Mouse (Mus musculus) olfactory bulb, adult 2 months (tissue): ENCODE results near the gene Tgds. TPM values are rescaled to one million over a fixed set of nuclear protein-coding genes. Genes with fewer than 3 reads are reported as not detected.

ENCODE experiments used
- H3K27ac ChIP-seq: fragments of 200-500 bp; 2 replicates; pipeline ENCODE4 v1.5.1; 2012; ENCODE audit warnings: low read depth, low read length; ENCODE audit not compliant: insufficient read depth
- H3K4me1 ChIP-seq: fragments of 200-500 bp; 2 replicates; pipeline ENCODE4 v1.6.1; 2012; ENCODE audit warnings: low read length; ENCODE audit not compliant: control insufficient read depth, insufficient read depth
- H3K4me3 ChIP-seq: fragments of 200-500 bp; 2 replicates; pipeline ENCODE4 v1.5.1; 2012; ENCODE audit warnings: mild to moderate bottlenecking, low read depth, low read length, moderate library complexity; ENCODE audit not compliant: insufficient read depth
- CTCF ChIP-seq: fragments of 200-500 bp; IDR thresholded peaks from 2 replicates; pipeline ENCODE4 v1.5.1; 2012; ENCODE audit warnings: low read depth, mild to moderate bottlenecking, low read length, moderate library complexity; ENCODE audit not compliant: insufficient read depth
- POLR2A ChIP-seq: fragments of 200-500 bp; IDR thresholded peaks from 2 replicates; pipeline ENCODE4 v1.6.1; 2012; ENCODE audit warnings: mild to moderate bottlenecking, low read depth, low read length, moderate library complexity; ENCODE audit not compliant: insufficient read depth
- WGBS: fragments of 180-500 bp; shearing (Covaris S2); methylation state at CpG from one replicate; pipeline ENCODE4 v1.1.7; 2018; 5-methylcytosine and 5-hydroxymethylcytosine counted together
- polyA plus RNA-seq: library from polyadenylated mRNA; stranded (reverse); fragments of >200 nt; gene quantifications from 2 replicates; pipeline ENCODE4 v1.2.4, GENCODE M21; 2012; ENCODE audit warnings: low replicate concordance; ENCODE audit not compliant: missing spikeins, insufficient read depth, insufficient read length

The Tgds gene
- polyA plus RNA-seq, result not detected in 2 replicates

DNA sequence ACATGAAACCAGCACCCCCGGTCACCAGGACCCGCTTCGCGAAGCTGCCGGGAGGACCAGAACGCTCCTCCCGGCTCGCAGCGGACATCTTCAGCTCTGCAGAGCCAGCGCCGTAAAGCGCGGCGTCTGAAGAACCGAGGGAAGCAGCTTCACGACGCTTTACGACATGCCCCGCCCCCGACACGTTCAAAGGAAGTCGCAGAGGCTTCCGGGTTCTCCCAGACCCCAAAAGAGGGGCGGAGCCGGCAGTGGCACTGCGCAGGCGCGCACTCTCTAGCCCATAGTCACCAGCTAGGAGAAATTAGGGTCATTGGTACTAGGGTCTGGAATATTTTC, at the start of gene Tgds:
Tgds (minus strand) TSS at position 114 of the 336 bp plus-strand sequence.
- TF ChIP-seq CTCF, result no peak
- TF ChIP-seq POLR2A, result peak; percentile 98
- Histone ChIP-seq H3K4me3 (peak within 1 kb of the TSS; percentile 90), H3K4me1 (peaks cover 2% of the 10 kb centered on the region), H3K27ac (peak within 1 kb of the TSS; percentile 49)
- under 1% methylated on average over 28 of the region's 28 CpGs for WGBS

DNA sequence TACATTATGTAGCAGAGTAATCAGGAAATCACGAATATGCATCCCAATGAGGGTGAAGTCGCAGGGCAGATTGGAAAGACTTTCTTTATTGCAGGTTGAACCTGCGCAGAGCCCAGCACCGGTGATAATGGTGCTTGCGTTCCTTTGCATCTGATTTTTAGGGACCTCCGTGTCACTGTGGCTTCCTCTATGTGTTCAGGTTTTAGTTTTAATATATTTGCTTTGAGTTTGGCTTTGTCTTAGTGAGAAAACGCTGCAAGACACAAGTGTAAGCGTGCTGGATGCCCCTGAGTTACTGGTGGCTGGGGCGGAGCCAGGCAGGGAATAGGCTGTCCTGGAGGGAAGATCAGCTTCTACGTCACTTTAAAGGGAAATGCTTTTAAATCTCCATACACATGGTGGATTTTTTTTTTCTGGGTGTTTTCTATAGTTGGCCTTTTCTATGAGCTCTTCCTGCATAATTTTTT, 48.2 kb upstream of the Tgds start:
- WGBS, result 14% methylated on average over 10 of the region's 10 CpGs

DNA sequence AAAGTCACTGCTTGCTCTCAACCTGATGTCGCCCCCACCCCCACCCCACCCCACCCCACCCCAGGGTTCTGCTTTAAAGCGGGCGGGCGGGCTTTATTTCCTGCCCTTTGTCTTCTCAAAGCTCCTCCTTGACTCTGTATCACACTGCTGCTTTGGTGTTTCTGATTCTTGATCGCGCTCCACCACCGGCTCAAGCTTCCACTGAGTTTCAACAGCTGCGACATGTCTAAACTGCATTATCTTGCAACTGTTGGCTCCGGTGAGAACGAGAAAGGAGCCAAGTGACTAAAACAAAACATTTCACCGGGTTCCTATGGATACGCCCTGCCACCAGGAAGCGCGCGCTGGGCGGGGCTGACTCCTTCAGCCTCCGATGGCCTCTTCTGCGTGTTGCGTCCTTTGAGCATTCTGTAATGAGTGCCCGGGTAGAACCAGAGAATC, 47.6 kb upstream of the Tgds start:
- no peak for TF ChIP-seq CTCF
- TF ChIP-seq POLR2A, result no peak
- Histone ChIP-seq H3K27ac (no peak overlapping the region), H3K4me3 (peak overlapping the region; percentile 47), H3K4me1 (no peaks in the 10 kb centered on the region)
- WGBS, result under 1% methylated on average over 20 of the region's 20 CpGs

More for the DNA sequence above, 48.2 kb upstream of the Tgds start:
- H3K27ac ChIP-seq, result no peak overlapping the region
- H3K4me1 ChIP-seq, result no peaks in the 10 kb centered on the region
- H3K4me3 ChIP-seq, result peak overlapping the region; percentile 47
- TF ChIP-seq POLR2A (no peak), CTCF (no peak)

DNA sequence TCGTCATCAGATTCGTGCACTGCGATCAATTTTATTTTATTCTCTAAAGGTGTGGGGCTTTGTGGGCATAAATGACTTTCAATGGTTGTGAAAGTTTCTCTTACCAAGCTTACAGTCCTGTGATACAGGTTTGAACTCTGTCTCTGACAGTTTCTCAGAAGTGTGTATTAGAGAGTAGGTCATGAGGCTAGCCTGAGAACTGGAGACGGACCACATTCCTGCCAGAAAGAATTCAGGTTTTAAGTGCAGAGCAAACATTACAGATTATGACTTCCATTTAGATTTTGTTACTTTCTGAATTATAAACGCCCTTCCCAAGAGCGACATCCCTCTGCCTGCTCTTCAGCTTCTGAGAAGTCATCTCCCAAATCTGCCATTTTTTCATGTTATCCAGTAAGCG, 47.1 kb upstream of the Tgds start:
- 51% methylated on average over 7 of the region's 7 CpGs for WGBS
- Histone ChIP-seq H3K27ac (no peak overlapping the region), H3K4me3 (no peak overlapping the region), H3K4me1 (no peaks in the 10 kb centered on the region)
- TF ChIP-seq CTCF (no peak), POLR2A (no peak)

DNA sequence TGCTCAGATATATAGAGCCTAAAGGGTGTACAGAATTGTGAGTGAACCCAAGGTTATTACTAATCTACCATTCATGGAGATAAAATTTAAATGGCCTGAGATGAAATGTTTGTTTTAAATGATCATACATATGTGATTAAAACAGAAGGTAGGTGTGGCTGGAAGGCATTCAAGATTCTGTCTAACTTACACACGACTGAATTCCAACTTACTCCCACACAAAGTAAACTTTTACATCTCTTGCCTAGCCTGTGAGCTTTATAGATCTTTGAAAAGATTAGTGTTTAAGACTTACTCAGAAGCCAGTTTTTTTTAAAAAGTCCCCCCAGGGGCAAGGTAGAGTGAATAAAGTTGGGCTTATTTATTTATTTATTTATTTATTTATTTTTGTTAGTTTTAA, 46.7 kb upstream of the Tgds start:
- WGBS, result 56% methylated on average over 1 of the region's 1 CpGs
- Histone ChIP-seq H3K4me3 (no peak overlapping the region), H3K4me1 (no peaks in the 10 kb centered on the region), H3K27ac (no peak overlapping the region)
- TF ChIP-seq POLR2A (no peak), CTCF (no peak)

DNA sequence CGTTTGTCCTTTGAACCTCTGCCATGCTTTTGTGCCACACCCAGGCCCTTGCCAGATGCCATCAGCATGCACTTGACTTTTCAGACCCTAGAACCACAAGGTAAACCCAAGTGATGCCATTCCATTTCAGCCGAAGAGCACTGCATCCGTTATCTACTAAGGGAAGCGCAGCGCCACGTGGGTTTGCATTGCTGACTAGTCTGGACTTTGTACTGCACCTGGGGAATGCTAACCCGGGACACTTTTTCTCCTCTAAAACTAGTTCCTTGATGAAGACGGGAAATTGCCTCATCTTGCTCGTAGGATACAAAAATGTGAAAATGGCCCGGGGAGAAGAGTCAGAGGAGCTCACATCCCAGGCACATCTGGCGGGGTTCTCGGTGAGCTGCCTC, 43.1 kb upstream of the Tgds start:
- H3K27ac ChIP-seq, result no peak overlapping the region
- 94% methylated on average over 12 of the region's 12 CpGs for WGBS
- no peak overlapping the region for H3K4me3 ChIP-seq
- TF ChIP-seq POLR2A (no peak), CTCF (no peak)
- H3K4me1 ChIP-seq, result no peaks in the 10 kb centered on the region

DNA sequence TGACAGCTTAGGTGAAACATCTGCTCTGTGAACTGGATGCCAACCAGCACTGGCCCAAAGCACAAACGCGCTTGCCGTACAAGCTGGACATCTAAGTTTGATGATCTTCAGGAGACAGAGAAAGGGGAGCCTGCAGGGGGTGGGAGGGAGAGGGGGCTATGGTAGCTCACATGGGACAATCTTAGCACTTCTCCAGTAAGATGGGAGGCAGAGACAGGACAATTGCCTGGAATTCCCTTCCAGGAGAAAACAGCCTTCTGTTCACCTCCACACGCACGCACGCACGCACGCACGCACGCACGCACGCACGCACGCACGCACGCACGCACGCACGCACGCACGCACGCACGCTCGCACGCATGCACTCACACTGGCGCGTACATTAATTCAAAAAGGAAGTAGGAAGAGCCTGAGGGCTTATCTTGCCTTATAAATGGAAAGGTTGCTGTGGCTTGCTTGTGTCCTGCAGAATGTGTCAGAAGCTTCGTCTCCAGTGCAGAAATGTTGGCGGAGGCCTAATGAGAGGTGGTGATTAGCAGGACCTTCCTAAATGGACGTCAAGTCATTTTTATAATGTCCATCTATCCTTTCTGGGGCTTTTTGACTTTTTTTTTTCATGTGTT, 42.6 kb upstream of the Tgds start:
- Histone ChIP-seq H3K27ac (no peak overlapping the region), H3K4me1 (no peaks in the 10 kb centered on the region), H3K4me3 (no peak overlapping the region)
- TF ChIP-seq POLR2A (no peak), CTCF (no peak)
- WGBS, result 92% methylated on average over 30 of the region's 30 CpGs

DNA sequence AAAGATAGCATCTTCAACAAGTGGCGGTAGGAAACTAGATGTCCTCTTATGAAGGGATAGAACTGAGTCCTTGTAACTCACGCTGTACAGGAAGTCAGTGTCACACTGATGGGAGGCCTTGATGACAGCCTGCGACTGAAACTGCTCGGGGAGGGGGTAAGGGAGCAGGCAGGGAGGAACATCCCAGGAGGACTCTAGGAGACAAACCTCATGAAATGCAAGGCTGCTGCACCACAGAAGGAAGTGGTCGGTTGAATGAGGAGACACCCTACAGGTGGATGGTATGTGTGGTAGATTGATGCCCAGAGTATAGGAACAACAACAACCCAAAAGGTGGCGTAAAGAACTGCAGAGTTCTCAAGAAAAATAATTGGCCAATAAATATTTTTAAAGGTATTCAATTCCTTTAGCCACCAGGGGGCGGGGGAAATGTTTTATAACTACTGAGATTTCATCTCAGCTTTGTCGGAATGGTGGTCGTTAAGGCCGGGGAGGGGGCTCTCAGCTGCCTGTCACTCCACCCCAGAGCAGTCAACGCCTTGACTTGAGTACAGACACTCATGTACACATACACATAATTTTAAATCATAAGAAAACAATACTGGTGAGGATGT, 41.1 kb upstream of the Tgds start:
- no peak overlapping the region for H3K27ac ChIP-seq
- no peaks in the 10 kb centered on the region for H3K4me1 ChIP-seq
- no peak overlapping the region for H3K4me3 ChIP-seq
- TF ChIP-seq CTCF (no peak), POLR2A (no peak)
- WGBS, result 72% methylated on average over 11 of the region's 11 CpGs

DNA sequence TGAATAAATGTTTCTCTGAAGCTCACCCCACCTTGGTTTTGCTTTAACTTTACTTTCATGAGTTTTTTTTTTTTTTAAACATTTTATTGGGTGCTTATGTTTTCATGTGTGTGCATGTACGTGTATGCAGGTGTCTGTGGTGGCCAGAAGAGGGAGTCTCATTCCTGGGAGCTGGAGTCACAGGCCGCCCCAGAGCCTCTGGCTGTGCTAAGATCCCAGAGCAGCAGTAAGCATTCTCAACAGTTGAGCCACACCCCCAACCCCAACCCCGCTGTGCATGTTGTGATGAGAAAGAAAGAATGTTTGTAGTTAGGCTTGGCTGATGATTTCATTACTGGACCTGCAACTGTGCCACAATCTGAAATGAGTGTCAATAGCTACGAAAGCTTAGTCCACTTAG, 36.2 kb upstream of the Tgds start:
- WGBS, result 96% methylated on average over 4 of the region's 4 CpGs
- H3K27ac ChIP-seq, result no peak overlapping the region
- H3K4me3 ChIP-seq, result no peak overlapping the region
- no peaks in the 10 kb centered on the region for H3K4me1 ChIP-seq
- no peak for TF ChIP-seq POLR2A
- no peak for TF ChIP-seq CTCF
